Mouse (Mus musculus): ENCODE measurements around the gene Ica1. TPM values are rescaled to one million over a fixed set of nuclear protein-coding genes. Genes with fewer than 3 reads are reported as not detected.
A peak's percentile ranks its signal among the peaks of the same experiment; 100 is the strongest.

Ica1 gene
- total RNA-seq (2021): 10 to 100 TPM; 52.9 to 55.8 TPM

DNA sequence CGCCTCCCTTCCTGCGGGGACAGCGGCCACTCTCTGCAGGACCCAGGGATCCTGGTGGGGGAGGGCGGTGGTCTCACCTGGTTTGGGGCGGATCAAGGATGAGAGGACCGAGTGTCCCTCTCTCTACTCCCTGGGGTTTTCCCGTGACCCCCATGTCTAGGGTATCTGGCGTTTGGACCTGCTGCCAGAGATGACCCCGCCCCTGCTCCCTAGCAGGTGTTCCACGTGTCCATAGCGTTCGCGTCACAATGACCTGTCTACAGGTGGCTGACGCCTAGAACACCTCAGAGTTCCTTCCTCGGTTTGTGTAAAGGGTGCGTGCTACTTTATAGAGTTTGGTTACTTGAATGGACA, at the start of gene Ica1:
Gene Ica1, minus strand, starts transcription at position 193 of the 354 bp plus-strand sequence.
- no peak for DNase-seq (ENCODE audit: extremely low spot score in 1 of 2, low spot score in 1 of 2)

DNA sequence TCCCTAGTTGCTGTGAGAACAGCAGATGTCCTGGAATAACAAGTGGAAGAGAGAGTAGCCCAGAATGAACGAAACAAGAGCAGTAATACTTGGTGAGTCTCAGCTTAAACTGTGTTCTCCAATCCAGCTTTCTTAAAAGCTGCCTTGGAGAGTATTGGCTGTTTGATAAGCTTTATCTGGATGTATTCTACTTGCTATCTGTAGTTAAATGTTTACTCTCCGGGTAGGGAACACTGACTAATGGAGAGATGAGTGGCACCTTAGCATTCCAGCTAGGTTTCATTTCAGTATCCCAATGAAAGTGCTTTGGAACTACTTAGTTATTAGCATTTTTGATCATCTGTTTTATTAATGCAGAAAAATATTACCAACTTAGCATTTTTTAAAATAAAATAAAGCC, 41.6 kb upstream of the Ica1 start:
- DNase-seq (ENCODE audit: extremely low spot score in 1 of 2, low spot score in 1 of 2): no peak

DNA sequence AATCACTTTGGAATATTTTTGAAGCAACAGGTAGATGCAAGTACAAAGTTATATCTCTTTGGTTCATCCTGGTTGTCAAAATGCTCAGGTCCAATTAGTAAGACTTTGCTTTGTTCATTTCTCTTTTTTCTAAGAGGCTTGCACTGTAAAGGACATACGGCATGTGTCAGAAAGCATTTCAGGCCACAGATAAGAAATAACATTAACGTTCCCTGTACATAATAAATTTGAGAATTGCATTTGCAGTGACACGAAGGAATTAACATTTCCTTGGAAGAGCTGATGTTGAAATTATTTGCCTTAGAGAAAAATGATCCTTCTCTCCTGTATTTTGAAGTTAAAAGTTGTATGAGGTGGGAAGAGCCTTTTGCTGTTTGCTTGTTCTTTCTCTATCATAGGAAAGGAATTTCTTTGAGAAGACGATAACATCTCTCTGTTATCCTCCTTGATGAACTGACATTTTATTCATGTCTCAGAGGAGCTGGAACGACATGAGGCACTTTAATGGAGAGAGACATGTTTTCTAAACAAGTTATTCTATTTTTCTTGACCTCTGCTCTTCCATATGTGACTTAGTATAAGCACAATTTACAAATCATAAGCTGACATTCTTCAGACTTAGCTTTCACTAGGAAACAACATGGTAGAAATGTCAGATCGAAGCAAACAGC, 36.2 kb upstream of the Ica1 start:
- DNase-seq (ENCODE audit: extremely low spot score in 1 of 2, low spot score in 1 of 2): no peak

DNA sequence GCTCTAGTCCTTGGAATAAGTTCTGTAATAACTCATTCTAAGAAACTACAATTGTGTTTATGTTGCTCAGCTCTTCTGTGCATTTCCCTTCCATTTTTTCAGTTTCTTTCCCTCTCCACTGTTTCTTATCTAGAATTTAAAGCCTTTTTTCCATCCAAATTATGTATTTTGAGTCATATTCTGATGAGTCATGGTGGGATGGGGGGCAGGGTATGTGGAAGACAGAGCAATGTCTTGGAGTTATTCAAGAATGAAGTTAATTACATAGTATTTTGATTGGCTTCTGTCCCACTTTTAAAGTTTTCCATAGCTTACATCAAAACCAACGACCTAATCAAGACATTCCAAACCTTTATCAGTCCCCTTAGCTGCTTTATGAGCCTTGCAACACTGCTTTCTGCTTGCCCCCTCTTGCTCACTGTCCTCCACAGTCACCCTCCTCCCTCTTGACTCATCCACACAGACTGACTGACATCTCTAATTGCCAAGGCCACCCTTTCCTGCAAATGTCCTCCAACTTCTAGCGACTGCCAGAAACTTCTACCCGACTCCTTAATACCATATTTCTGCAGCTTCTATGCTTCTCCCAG, 24.4 kb upstream of the Ica1 start:
- no peak for DNase-seq (ENCODE audit: extremely low spot score in 1 of 2, low spot score in 1 of 2)

DNA sequence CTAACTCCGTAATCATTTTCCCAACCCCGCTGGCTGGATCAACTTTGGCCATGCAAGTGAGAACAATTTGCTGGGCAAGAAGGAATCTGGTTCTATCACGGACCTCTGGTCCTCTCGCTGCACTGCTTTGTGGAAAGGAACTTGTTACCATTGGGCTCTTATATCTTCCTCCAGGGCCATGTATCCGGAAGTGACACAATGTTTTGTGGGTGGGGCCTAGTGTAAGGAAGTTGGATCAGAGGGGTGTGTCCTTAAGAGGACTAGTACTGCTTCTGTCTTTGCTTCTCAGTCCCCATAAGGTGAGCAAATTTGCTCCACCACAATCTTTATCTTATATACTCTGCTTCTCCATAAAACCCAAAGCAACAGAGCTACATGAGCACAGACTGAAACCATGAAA, 14.1 kb upstream of the Ica1 start:
- no peak for DNase-seq (ENCODE audit: extremely low spot score in 1 of 2, low spot score in 1 of 2)

DNA sequence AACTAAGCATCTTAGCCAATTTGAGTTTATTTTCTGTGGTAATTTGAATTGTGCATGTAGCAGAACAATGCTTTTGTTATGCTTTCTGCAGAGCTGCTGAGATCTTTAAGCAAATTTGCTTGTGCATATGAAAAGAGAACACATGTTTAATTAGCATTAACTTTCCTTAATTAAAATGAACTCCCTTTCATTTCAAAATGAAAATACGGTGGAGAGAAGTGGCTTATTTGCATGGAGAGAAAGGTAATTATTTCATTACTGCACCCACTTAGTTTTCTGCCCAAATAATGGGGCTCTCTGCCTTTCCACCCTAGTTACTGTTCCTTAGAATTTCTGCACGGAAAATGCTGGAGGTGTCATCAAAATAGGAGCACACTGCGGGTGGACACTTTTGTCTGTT, 13.5 kb upstream of the Ica1 start:
- no peak for DNase-seq (ENCODE audit: extremely low spot score in 1 of 2, low spot score in 1 of 2)

DNA sequence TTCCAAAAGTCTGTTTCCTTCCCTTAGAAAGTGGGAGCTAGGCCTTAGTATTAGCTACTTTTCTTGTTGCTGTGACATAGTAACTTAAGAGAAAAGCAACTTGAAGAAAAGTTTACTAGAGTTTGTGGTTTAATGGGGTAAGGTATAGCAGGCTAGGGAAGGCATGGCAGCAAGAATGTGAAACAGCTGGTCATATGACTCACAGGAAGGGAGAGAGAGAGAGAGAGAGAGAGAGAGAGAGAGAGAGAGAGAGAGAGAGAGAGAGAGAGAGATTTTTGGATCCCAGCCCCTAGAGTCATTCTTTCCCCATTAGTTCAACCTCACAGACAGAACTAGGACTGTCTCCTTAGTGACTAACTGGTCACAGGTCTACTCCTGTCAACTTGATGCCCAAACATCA, 2.3 kb upstream of the Ica1 start:
- DNase-seq (ENCODE audit: extremely low spot score in 1 of 2, low spot score in 1 of 2): no peak

DNA sequence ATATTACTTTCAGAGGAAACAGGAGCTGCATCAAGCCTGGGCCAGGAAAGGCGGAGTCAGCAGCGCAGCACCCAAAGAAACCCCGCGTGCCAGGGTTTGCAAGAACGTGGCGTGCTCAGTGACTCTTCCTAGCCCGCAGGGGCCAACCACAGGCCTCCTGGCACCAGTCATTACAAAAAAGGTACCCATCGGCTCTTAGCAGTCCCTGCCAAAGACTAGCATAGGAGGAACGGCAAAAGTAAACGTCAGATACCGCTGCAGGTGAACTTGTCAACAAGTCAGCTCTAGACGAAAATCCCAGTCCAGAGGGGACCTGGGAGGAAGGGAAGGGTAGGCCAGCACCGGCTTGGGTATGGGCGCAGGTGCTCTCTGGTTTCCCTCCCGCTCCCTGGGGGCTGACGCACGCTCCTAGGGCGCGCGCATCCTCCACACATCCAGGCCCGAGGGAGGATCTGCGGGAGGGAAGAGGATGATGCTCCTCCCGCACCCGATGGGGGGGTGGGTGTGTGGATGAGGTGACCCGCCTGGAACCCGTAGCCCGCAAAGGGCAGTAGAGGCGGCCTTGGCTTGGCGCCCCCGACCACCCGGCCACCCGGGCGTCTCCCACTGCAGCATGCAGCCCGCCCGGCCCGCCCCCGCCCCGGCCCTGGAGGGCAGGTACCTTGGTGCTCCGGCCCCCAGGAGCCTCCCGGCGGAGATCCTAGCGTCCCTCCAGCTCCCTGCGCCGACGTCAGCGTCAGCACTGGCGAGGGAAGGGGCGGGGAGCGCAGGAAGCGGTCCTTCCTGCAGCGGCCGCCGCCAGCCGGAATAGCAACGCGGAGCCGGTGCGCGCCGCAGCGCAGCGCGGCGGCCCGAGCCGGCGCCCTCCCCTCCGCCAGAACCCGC, 635 bp downstream of the Ica1 start:
- DNase-seq (ENCODE audit: extremely low spot score in 1 of 2, low spot score in 1 of 2): peak; percentile 58 to 70

DNA sequence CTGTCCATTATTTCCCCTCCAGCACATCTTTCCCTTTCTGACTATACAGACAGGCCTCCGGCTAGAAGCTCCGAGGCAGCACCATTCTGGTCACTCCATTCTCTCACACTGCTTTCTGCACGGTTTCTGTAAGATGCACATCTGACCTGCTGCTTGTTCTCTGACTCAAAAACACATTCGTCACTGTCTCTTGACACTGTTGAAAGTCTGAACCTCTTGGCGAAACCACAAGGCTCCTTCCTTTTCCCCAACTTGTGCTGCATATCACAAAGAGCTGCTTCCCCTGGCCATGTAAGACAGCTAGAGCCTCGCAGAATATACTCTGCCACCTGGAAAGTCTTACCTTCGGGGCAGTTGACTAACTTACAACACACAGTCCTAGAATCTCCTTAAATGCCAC, 6.7 kb downstream of the Ica1 start:
- no peak for DNase-seq (ENCODE audit: extremely low spot score in 1 of 2, low spot score in 1 of 2)

DNA sequence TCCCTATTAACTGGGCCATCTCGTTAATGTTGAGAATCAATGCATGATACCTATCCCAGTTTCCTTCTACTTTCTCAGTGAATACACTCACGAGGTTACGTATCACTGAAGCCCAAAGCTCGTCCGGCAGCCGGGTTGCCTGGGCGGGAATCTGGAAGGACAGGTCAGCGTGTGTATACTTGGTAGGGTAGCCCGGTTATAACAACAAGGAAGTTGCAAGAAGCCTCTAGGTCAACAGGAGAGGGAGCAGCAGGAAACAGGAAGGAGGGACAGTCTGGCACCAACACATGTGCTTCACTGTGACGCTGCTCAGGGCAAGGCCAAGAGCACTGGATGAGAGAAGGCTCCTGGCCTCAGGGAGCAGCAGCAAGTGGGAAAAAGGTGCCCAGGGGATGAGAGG, 7.9 kb downstream of the Ica1 start:
- DNase-seq (ENCODE audit: extremely low spot score in 1 of 2, low spot score in 1 of 2): no peak

DNA sequence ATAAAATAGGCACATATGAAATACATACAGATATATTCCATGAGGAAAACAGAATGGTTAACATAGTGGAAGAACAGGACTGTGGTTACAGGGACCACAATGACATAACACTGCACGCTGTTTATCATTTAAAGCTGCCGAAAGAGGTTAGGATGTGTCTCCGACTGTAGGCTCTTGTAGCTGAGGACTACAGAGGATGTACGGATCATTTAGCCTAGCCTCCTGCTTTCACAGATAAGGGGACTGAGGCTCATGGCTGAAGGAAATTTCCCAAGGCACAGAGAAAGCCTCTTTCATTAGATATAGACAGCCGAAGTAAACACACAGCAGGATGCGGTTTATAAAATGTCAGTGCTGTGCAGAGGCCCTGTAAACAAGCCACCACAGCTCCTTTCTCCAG, 8.5 kb downstream of the Ica1 start:
- no peak for DNase-seq (ENCODE audit: extremely low spot score in 1 of 2, low spot score in 1 of 2)

DNA sequence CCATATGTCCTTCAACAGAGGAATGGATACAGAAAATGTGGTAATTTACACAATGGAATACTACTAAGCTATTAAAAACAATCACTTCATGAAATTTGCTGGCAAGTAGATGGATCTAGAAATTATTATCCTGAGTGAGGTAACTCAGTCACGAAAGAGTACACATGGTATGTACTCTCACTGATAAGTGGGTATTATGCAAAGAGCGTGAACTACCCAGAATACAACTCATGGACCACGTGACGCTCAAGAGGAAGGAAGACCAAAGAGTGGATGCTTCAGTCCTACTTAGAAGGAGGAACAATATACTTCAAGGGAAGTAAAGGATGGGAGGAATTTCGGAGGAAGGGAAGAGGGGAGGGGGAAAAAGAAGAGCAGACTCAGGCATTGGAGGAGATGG, 11.6 kb downstream of the Ica1 start:
- no peak for DNase-seq (ENCODE audit: extremely low spot score in 1 of 2, low spot score in 1 of 2)

DNA sequence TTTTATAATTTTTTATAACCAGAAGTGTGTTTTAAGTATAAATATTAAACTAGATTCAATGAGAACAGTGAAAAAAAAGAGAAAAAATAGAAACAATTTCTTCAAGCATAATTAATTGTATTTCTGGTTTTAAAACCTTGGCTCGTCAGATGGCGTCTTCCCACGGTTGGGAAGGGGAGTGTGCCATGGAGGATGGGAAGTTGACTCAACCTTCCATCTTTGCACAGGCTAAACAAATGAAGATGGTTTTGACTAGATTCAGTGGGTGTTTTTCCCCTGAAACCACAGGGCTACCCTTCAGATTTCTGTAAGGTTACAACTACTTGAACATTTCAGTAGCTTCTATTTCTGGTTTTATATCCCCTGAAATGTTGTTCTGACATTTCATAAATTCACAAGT, 12.5 kb downstream of the Ica1 start:
- DNase-seq (ENCODE audit: extremely low spot score in 1 of 2, low spot score in 1 of 2): no peak

DNA sequence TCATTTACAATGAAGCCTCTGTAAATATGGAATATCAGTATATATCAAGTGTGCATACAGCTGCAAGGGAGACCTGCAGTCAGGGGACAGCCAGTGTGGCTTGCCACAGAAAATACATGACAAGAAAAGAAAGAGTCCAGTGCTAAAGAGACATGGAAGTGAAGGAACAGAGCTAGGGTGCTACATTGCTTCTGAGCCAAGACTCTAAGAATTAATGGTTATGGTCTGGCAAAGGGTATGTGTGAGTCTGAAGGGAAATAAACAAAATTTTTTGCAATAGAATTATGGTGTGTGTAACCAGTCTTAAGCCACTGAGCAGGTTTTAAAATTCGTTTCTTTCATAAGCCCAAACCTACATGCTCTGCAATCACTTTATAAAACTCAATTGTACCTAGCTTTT, 13.2 kb downstream of the Ica1 start:
- no peak for DNase-seq (ENCODE audit: extremely low spot score in 1 of 2, low spot score in 1 of 2)

DNA sequence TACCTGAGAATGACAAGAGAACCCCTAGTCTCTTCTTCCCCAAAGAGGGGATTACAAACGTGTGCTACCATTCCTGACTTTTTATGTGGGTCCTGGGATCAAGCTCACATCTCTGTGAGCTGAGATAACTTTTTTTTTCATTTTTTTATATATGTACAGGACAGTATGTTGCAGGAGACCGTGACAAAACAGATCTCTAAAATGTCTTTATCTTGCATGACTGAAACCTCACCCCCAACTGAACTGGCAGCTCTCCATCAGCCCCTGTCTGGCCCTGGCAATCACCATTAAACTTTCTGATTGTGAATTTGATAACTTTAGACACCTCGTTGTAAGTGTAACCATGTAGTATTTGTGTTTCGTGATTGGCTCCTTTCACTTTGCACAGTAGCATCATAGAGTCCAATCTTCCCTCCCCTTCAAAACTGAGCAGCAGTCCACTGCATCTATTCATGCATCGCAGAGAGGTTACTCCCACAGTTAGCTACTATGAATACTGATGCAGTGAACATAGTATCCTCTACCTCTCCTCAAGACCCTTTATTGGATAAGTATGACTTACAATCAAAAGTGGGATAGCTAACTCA, 17.5 kb downstream of the Ica1 start:
- DNase-seq (ENCODE audit: extremely low spot score in 1 of 2, low spot score in 1 of 2): no peak

DNA sequence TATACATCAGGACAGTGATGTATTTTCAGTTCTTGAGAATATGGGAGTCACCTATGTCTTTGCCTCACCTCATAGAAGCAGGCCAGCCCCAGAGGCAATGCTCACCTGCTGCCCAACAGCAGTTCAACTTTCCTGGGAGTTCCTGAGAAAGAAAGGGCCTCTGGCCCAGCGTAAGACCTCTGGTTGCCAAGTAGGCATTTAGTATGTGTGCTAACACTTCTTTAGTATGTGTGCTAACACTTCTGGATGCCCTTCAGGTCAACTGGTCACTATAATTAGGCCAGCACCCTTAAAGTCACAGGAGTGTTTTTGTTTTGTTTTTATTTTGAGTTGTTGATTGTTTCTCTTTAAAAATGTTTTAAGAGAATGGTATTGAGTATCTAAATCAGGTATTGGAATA, 18.4 kb downstream of the Ica1 start:
- no peak for DNase-seq (ENCODE audit: extremely low spot score in 1 of 2, low spot score in 1 of 2)

DNA sequence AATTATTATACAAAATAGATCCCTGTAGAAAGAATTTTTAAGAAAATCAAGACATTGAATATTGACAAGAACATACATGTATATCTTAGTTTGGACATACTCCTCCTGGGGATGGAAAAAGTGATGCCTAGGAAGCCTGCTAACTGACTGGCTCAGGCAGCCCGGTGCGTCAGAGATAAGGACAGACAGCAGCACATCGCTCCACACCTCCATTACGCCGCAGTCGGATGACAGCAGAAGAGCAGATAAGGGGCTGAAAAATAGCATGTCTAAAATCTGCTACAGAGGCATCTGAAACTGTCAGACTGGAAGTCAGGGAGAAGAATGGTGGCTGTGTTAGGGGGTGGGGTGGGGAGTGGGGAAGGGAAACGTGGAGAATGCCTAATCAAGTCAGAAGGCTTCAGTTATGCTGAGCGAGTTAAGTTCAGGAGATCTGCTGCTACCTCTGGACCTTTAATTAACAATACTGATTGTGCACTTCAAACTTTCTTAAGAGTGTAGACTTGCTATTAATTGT, 22.5 kb downstream of the Ica1 start:
- no peak for DNase-seq (ENCODE audit: extremely low spot score in 1 of 2, low spot score in 1 of 2)

DNA sequence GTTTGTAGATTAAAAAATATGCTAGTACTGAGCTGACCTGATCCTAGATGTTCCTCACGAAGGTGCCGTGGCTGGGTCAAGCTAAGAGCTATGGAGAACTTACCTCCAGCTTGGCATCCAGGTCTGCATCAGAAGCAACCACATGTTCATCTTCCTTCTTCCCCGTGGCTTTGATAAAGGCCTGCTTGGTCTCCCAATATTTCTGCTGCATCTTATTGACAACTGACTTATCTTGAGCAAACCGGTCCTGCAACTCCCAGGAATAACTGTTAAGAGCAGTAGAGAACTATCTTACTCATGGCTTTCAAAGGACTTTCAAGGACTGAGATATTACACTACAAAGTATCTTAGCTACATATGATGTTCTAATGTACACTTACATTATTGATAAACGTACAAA, 23.8 kb downstream of the Ica1 start:
- no peak for DNase-seq (ENCODE audit: extremely low spot score in 1 of 2, low spot score in 1 of 2)

DNA sequence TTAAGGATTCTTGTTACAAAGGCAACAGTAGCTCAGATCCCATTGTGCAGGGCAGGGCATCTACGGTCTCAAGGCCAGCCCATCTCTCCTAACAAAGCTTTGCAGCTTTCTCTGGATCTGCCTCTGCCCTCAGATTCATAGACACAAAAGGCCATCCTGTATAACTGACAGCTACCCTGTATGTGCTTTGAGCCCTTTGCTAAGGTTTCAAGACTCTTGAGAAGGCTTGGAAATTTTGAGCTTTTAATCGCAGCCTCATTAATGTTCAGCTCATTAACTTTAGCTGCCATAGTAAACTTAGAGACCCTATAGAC, 24.6 kb downstream of the Ica1 start:
- no peak for DNase-seq (ENCODE audit: extremely low spot score in 1 of 2, low spot score in 1 of 2)

DNA sequence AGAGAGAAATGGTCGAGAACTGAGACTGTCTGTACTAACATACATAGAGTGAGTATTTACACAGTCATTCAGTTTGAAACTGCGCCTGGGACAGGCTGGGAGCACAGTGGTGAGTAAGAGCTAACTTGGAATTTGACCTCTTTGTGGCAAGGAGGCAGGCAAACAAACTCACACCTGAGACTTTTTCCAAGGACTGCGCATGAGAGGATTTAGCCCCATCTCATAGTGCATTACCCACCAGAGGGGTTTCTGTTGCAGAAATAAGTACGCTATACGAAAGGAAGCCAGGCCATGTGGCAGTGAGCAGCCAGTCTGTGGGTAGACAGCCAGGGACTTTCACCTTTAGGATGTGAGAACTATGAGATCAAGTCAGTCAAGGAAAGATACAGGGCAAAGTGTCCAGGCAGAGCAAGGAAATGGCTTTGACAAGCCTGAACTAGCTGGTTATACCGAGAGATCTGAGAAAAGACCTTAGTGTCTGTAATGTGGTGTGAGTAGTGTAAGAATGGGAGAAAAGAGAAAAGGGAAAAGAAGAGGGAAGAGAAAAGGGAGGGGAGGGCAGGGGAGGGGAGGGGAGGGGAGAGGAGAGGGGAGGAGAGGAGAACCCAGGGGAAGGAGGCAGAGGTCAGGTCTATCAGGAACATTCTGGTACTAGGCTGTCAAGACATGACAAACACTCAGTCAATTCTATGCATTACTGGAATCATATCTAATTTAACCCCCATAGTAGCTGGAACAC, 25.1 kb downstream of the Ica1 start:
- DNase-seq (ENCODE audit: extremely low spot score in 1 of 2, low spot score in 1 of 2): no peak

DNA sequence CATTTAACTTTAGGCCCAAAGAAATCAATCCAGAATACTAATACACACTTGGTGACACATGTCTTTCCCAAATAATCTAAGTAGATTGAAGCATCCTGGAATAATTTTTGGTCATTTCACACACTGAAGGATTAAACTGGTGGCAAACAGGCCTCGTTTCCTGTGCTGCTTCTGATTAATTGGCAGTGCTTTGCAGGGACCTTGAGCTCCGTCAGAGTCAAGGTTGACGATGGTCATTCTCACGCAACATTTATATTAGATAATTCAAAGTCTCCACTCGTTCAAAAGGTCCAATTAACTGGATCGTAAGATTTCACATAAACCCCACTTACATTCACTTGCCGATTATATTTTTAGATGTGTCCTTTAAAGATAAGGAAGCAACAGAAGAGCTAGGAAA, 33.4 kb downstream of the Ica1 start:
- no peak for DNase-seq (ENCODE audit: extremely low spot score in 1 of 2, low spot score in 1 of 2)

All from layer of hippocampus, postnatal 25 days (tissue).